Mouse (Mus musculus): ENCODE data around the gene Ccdc9. TPM values are rescaled to one million over a fixed set of nuclear protein-coding genes. Genes with fewer than 3 reads are reported as not detected.

Ccdc9 gene
- 14.3 and 16.5 TPM in 2 replicates for polyA plus RNA-seq (2015; fragmentation: Nextera tagmentation; extraction: Ambion mirVana)

DNA sequence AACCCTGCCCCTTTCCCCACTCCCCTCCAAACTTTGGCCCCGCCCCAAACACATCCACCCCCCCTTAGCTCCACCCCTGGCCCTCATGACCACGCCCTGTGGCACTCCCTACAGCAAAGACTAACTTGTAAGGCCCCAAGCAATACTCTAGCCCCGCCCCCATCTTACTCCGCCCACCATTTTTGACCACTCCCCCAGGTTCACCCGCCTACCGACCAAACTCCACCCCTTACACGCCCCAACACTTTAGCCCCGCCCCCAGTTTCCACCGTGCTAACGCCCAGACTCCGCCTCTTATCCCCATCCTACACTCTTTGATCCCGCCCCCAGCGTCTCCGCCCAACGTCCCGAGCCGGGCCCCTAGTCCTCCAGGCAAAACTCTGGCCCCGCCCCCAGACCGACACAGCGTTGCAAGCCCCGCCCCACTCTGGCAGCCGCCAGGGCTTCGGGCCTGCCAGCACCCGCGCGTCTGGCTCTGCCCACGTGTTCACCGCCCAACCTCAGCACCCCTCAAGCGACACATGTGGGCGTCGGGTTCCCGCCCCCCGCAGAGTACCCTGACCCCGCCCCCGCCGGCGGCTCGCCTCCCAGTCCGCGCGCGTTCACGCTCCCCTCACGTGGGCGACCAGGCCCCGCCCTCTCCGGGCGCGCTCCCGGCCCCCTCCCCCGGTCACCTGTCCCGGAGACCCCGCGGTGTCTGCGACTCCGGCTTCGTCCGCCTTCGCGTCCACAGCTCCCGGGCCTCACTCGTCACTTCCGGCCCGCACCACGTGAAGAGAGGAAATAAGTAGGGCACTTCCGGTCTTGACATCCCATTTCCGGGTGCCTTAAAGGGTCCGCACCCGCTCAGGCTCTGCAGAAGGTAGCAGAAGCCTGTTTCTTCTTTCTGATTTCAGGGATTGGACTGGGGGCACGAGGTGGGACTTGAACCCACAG, at the start of gene Ccdc9:
Gene Ccdc9, minus strand, starts transcription at position 770 of the 936 bp plus-strand sequence.
- Histone ChIP-seq H3K4me1 (peaks cover 11% of the 10 kb centered on the region), H3K9ac (peak within 1 kb of the TSS; percentile 86), H3K27ac (replicated peaks) (peak within 1 kb of the TSS; percentile 97), H3K27me3 (replicated peaks) (no peaks in the 10 kb centered on the region), H3K9me3 (no peaks in the 10 kb centered on the region), H3K4me2 (peak within 1 kb of the TSS; percentile 80), H3K36me3 (peaks cover 29% of the 10 kb centered on the region), H3K4me3 (peak within 1 kb of the TSS; percentile 77)
- under 1% methylated on average over 69 of the region's 70 CpGs for WGBS
- peak; percentile 89 for ATAC-seq (ENCODE audit: extremely low read depth, insufficient number of reproducible peaks, low FRiP score, low TSS enrichment)

DNA sequence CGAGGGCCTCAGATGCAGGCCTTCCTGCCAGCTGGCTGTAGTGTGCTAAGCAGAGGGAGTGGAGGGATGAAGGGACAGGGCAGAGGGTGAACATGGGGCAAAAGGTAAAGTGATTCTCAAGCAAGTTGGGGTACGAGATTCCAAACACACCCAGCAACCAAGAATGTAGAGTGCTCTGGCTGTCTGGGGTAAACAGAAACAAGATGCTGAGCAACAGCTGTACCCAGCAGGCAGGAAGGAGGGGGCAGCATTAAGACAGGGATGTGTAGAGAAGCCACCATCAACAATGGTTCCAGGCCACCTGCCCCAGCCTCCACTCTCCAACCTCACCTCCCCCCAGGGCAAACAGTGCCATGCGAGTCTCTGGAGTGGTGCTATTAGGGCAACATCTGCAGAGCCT, 42.6 kb upstream of the Ccdc9 start:
- 83% methylated on average over 3 of the region's 3 CpGs for WGBS
- H3K4me1 ChIP-seq, result peaks cover 10% of the 10 kb centered on the region
- no peaks in the 10 kb centered on the region for H3K9me3 ChIP-seq
- no peak for ATAC-seq (ENCODE audit: extremely low read depth, insufficient number of reproducible peaks, low FRiP score, low TSS enrichment)
- no peak overlapping the region for H3K27ac ChIP-seq (replicated peaks)
- no peak overlapping the region for H3K4me2 ChIP-seq
- H3K36me3 ChIP-seq, result peaks cover 86% of the 10 kb centered on the region
- no peaks in the 10 kb centered on the region for H3K27me3 ChIP-seq (replicated peaks)
- no peak overlapping the region for H3K4me3 ChIP-seq
- no peak overlapping the region for H3K9ac ChIP-seq

DNA sequence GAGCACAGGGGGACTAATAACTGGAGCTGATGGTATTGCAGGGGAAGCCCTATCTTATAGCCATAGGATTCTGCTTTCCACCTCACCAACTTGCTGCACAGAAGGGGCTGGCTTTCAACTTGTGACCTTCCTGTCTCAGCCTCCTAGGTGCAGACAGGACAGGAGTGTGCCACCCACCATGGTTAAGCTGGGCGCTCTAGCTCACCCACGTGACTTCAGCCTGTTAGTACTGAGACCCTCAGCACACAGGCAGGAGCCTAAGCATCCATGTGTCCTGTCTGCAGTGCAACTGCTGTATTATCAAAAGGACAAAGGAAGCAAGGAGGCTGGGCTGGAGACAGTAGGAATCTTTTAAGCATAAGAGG, 40.0 kb upstream of the Ccdc9 start:
- WGBS, result 75% methylated on average over 2 of the region's 2 CpGs
- H3K27me3 ChIP-seq (replicated peaks), result no peaks in the 10 kb centered on the region
- H3K4me1 ChIP-seq, result peaks cover 10% of the 10 kb centered on the region
- peaks cover 64% of the 10 kb centered on the region for H3K36me3 ChIP-seq
- H3K4me2 ChIP-seq, result no peak overlapping the region
- no peak overlapping the region for H3K9ac ChIP-seq
- no peak for ATAC-seq (ENCODE audit: extremely low read depth, insufficient number of reproducible peaks, low FRiP score, low TSS enrichment)
- no peak overlapping the region for H3K4me3 ChIP-seq
- H3K9me3 ChIP-seq, result no peaks in the 10 kb centered on the region
- H3K27ac ChIP-seq (replicated peaks), result peak overlapping the region; percentile 93

DNA sequence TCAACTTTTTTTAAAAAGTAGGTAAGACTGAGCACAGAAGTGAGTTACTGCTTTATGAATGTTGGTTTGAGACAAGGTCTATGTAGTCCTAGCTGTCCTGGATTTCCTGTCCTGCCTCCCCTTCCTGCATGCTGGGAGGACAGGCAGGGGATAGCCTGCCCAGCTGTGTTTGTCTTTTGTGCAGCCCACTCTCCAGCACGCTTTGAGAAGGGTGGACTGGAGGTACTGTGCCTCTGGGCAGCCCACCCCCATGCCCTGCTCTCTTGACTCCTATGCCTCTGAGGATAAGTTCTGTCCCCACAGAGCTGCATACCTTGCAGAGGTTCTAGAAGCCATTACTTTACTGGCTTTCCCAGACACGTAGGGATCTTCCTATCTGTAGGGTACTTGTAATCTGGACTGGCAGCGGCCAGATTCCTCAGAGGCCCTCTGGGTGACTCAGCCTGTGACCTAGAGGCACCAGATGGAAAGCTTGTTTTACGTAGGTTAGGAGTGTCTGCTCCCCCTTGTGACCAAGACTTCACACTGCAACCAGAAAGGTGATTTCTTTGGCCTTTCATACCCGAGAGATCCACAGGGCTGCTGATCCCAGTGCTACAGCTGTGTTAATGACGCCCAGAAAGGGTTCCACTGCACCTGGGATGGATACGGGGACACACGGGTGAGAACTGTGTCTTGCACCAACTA, 39.5 kb upstream of the Ccdc9 start:
- Histone ChIP-seq H3K27ac (replicated peaks) (peak overlapping the region; percentile 93), H3K9ac (peak overlapping the region; percentile 67), H3K4me2 (peak overlapping the region; percentile 16; the same call in 1 of the 2 replicates), H3K27me3 (replicated peaks) (no peaks in the 10 kb centered on the region), H3K9me3 (no peaks in the 10 kb centered on the region), H3K36me3 (peaks cover 60% of the 10 kb centered on the region), H3K4me1 (peaks cover 10% of the 10 kb centered on the region), H3K4me3 (no peak overlapping the region)
- WGBS, result 14% methylated on average over 8 of the region's 8 CpGs
- peak; percentile 54; the same call in 1 of the 2 replicates for ATAC-seq (ENCODE audit: extremely low read depth, insufficient number of reproducible peaks, low FRiP score, low TSS enrichment)

DNA sequence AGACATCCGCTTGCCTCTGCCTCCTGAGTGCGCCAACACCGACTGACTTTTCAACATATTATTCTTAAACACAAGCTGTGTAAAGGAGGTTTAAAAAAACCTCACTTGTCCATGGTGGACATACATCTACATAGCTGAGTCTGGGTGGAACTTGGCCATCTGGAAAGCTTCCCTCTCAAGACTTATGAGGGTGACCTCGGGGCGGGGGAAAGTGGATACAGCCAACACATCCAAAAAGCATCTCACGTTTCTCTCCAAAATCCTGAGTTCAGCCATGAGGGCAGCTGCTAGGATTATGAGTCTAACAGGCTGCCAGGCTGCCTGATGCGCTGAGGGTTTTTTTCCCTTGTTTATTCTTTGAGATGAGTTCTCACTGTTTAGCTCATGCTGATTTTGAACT, 38.1 kb upstream of the Ccdc9 start:
- peaks cover 49% of the 10 kb centered on the region for H3K36me3 ChIP-seq
- H3K27ac ChIP-seq (replicated peaks), result no peak overlapping the region
- no peak overlapping the region for H3K4me3 ChIP-seq
- peaks cover 10% of the 10 kb centered on the region for H3K4me1 ChIP-seq
- no peaks in the 10 kb centered on the region for H3K9me3 ChIP-seq
- 88% methylated on average over 7 of the region's 7 CpGs for WGBS
- no peak overlapping the region for H3K4me2 ChIP-seq
- ATAC-seq (ENCODE audit: extremely low read depth, insufficient number of reproducible peaks, low FRiP score, low TSS enrichment), result no peak
- H3K9ac ChIP-seq, result no peak overlapping the region
- no peaks in the 10 kb centered on the region for H3K27me3 ChIP-seq (replicated peaks)

DNA sequence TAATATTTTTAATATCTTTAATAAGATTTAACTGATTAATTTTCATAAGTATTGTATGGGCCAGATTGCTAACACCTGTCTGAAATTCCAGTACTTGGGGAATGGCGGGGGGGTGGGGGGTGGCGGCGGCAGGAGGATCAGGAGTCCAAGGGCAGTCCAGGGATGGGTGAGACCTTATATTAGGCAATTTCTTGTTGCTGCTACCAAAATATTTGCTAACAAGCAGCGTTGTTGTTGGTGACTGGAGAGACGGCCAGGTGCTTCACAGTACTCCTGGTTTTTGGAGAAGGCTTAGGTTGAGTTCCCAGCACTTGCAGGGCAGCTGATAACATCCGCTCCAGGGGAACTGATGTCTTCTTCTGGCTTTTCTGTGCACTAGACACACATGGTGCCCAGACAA, 33.9 kb upstream of the Ccdc9 start:
- 81% methylated on average over 6 of the region's 6 CpGs for WGBS
- ATAC-seq (ENCODE audit: extremely low read depth, insufficient number of reproducible peaks, low FRiP score, low TSS enrichment), result no peak
- H3K9ac ChIP-seq, result no peak overlapping the region
- no peak overlapping the region for H3K27ac ChIP-seq (replicated peaks)
- H3K4me1 ChIP-seq, result no peaks in the 10 kb centered on the region; the same call in 1 of the 2 replicates
- peaks cover 37% of the 10 kb centered on the region for H3K36me3 ChIP-seq
- no peaks in the 10 kb centered on the region for H3K9me3 ChIP-seq
- no peak overlapping the region for H3K4me2 ChIP-seq
- H3K4me3 ChIP-seq, result no peak overlapping the region
- H3K27me3 ChIP-seq (replicated peaks), result no peaks in the 10 kb centered on the region

DNA sequence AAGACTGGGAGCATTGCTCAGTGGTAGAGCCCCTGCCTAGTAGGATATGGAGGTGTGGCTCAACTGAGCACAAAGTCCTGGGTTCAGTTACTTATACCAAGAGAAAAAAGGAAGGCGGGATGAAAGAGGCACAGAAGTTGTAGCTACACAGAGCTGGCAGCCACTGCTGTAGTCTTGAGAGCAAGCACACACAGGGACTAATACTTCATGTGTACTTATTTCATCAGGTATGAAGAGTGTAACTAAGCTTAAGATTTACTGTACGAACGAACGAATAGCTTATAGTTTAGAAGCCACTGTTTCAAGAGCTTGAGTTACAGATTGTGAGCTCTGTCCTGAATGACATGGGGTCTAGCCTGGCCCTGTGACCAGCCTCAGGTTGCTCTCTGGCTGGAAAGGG, 32.6 kb upstream of the Ccdc9 start:
- H3K36me3 ChIP-seq, result peaks cover 27% of the 10 kb centered on the region
- peaks cover 5% of the 10 kb centered on the region for H3K4me1 ChIP-seq
- no peak overlapping the region for H3K9ac ChIP-seq
- H3K4me3 ChIP-seq, result no peak overlapping the region
- no peak overlapping the region for H3K4me2 ChIP-seq
- ATAC-seq (ENCODE audit: extremely low read depth, insufficient number of reproducible peaks, low FRiP score, low TSS enrichment), result no peak
- H3K9me3 ChIP-seq, result no peaks in the 10 kb centered on the region
- H3K27me3 ChIP-seq (replicated peaks), result no peaks in the 10 kb centered on the region
- 85% methylated on average over 4 of the region's 4 CpGs for WGBS
- H3K27ac ChIP-seq (replicated peaks), result no peak overlapping the region

DNA sequence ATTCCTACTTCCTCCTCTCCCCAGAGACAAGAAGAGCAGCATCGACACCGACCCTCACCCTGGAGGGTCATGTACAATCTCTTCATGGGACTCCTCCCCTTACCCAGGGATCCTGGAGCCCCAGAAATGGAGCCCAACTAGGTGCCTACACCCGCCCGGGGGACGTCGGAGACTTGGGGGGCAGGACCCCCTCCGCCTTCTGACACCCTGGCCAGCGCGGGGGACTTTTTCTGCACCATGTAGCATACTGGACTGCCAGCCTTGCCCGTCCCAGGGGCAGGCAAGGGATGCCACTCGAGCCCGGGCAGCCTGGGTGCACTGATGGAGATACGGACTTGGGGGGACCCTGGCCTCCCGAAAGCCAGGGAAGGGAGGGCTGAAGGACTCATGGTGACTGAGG, 30.5 kb upstream of the Ccdc9 start:
- Histone ChIP-seq H3K9me3 (no peaks in the 10 kb centered on the region), H3K27ac (replicated peaks) (no peak overlapping the region), H3K27me3 (replicated peaks) (no peaks in the 10 kb centered on the region), H3K9ac (no peak overlapping the region), H3K4me3 (no peak overlapping the region), H3K4me1 (peaks cover 19% of the 10 kb centered on the region), H3K4me2 (no peak overlapping the region), H3K36me3 (peaks cover 23% of the 10 kb centered on the region)
- 79% methylated on average over 14 of the region's 14 CpGs for WGBS
- no peak for ATAC-seq (ENCODE audit: extremely low read depth, insufficient number of reproducible peaks, low FRiP score, low TSS enrichment)

DNA sequence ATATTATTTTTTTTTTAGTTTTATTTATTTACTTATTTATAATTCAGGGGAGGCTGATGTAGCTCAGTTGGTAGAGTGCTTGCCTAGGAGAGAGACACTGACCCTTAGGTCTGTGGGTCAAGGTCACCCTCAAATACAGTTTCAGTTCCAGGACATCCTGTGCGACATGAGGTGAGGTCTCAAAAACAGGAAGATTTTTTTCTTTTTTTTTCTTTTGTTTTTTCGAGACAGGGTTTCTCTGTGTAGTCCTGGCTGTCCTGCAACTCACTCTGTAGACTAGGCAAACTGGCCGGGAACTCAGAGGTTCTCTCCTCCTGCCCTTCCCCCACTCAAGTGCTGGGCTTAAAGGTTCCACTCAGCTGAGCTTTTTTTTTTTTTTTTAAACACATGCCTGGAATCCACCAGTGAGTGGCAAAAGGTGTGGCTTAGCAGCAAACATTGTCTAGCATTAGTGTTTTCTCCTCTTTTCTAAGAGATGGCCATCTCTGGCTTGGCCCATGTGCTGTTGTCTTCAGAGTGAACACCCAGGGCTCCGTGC, 28.7 kb upstream of the Ccdc9 start:
- Histone ChIP-seq H3K4me1 (peaks cover 36% of the 10 kb centered on the region), H3K9me3 (no peaks in the 10 kb centered on the region), H3K27me3 (replicated peaks) (no peaks in the 10 kb centered on the region), H3K27ac (replicated peaks) (0 out of 2 replicates have a peak overlapping the region, but pooled peaks have one; percentile 99), H3K36me3 (peaks cover 21% of the 10 kb centered on the region), H3K4me3 (no peak overlapping the region), H3K9ac (no peak overlapping the region), H3K4me2 (peak overlapping the region; percentile 99; the same call in 1 of the 2 replicates)
- WGBS, result 59% methylated on average over 4 of the region's 4 CpGs
- no peak for ATAC-seq (ENCODE audit: extremely low read depth, insufficient number of reproducible peaks, low FRiP score, low TSS enrichment)

DNA sequence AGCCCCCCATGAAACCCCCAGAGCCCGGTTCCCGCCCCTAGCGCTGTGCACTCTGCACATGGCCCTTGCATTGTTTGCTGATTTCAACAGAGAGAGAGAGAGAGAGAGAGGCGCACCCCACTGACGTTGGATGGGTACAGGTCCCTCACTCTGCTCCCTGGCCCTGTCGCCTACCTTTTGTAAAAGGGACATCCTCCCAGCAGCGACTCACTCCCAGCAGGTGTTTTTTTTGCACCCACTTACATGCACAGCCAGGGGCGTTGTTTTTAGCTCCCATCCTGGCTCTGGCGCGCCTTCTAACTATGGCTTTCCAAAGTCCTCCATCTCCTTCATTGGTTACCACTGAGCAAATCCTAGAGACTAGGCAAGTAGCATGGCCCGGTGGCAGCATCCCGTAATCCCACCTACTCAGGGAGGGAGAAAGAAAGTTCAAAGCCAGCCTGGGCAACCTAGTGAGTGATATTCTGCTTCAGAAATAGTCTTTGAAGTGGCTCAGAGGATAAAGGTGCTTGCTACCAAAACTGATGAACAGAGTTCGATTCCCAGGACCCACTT, 27.7 kb upstream of the Ccdc9 start:
- WGBS, result 13% methylated on average over 13 of the region's 13 CpGs
- H3K4me2 ChIP-seq, result peak overlapping the region; percentile 99
- H3K36me3 ChIP-seq, result peaks cover 21% of the 10 kb centered on the region
- peak overlapping the region; percentile 94 for H3K9ac ChIP-seq
- no peak for ATAC-seq (ENCODE audit: extremely low read depth, insufficient number of reproducible peaks, low FRiP score, low TSS enrichment)
- H3K27ac ChIP-seq (replicated peaks), result peak overlapping the region; percentile 99
- no peaks in the 10 kb centered on the region for H3K27me3 ChIP-seq (replicated peaks)
- H3K4me1 ChIP-seq, result peaks cover 45% of the 10 kb centered on the region
- no peaks in the 10 kb centered on the region for H3K9me3 ChIP-seq
- H3K4me3 ChIP-seq, result peak overlapping the region; percentile 76

All from heart, embryonic 13.5 days (tissue).